Mouse (Mus musculus) forebrain, embryonic 13.5 days (tissue): ENCODE results near the gene Prdx1. TPM values are rescaled to one million over a fixed set of nuclear protein-coding genes. Genes with fewer than 3 reads are reported as not detected.

Source experiments
- ATAC-seq: fragments of 200-750 bp; cut with Nextera tagmentation; 2 replicates; pipeline ENCODE4 v1.8.0; 2017
- H3K27ac ChIP-seq: fragments of 300-500 bp; sonication (generic); 2 replicates; pipeline ENCODE4 v1.5.1; 2015; ENCODE audit warnings: inconsistent platforms, mild to moderate bottlenecking, moderate library complexity
- H3K27me3 ChIP-seq: fragments of 300-500 bp; sonication (generic); 2 replicates; pipeline ENCODE4 v1.6.1; 2015; ENCODE audit warnings: mild to moderate bottlenecking, inconsistent platforms
- H3K36me3 ChIP-seq: fragments of 300-500 bp; sonication (generic); 2 replicates; pipeline ENCODE4 v1.6.1; 2015; ENCODE audit warnings: mild to moderate bottlenecking, inconsistent platforms; ENCODE audit not compliant: poor library complexity, severe bottlenecking
- H3K4me1 ChIP-seq: fragments of 300-500 bp; sonication (generic); 2 replicates; pipeline ENCODE4 v1.6.1; 2015; ENCODE audit warnings: inconsistent platforms
- H3K4me2 ChIP-seq: fragments of 300-500 bp; sonication (generic); 2 replicates; pipeline ENCODE4 v1.6.1; 2015; ENCODE audit warnings: inconsistent platforms, mild to moderate bottlenecking, moderate library complexity
- H3K4me3 ChIP-seq: fragments of 300-500 bp; sonication (generic); 2 replicates; pipeline ENCODE4 v1.5.1; 2015; ENCODE audit warnings: mild to moderate bottlenecking, inconsistent platforms
- H3K9ac ChIP-seq: fragments of 300-500 bp; sonication (generic); 2 replicates; pipeline ENCODE4 v1.6.1; 2015; ENCODE audit warnings: mild to moderate bottlenecking, inconsistent platforms
- H3K9me3 ChIP-seq: fragments of 300-500 bp; sonication (generic); replicated peaks from 2 replicates; pipeline ENCODE4 v1.6.1; 2016; ENCODE audit warnings: inconsistent platforms
- WGBS: fragments of 180-500 bp; shearing (Covaris S2); methylation state at CpG from one replicate; pipeline ENCODE4 v1.1.7; 2015; 5-methylcytosine and 5-hydroxymethylcytosine counted together
- polyA plus RNA-seq: library from polyadenylated mRNA; unstranded; fragments of >200 nt; fragmentation: Nextera tagmentation; extraction: Ambion mirVana; gene quantifications from 2 replicates; pipeline ENCODE4 v1.2.1, GENCODE M21; 2015

Gene Prdx1
- polyA plus RNA-seq, 1 experiment from 2014 or later = 818 TPM

DNA sequence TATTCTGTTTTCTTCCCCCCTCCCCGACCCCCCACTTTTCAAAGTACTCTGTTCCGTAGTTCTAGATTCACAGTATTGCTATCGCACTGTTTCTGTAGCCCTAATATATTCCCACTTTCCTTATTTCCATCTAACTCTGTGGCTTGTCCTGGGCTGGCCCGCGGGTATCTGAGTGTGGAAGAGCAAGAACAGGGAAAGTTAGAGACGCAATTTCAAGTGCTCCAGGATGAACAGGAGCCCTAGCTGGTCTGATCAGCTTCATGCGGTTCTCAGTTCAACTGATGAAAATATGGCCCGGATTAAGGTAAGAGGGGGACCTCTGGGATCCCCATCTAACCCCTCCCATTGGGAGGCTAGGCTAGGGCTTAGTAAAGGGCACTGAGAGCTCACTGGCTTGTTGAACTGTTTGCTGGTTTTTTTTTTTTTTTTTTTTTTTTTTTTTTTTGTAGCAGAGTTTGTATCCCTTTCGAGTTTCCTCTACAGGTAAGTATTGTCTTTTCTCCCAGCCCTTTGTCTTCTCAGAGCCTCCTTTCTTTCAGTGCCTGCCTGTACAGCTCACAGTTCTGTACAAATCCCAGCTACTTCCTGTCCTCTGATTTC is 23.5 kb downstream of the Prdx1 start:
- peak overlapping the region; percentile 66 for H3K4me2 ChIP-seq
- H3K9ac ChIP-seq = peak overlapping the region; percentile 55
- H3K27me3 ChIP-seq = no peaks in the 10 kb centered on the region
- peak overlapping the region; percentile 61 for H3K4me3 ChIP-seq
- ATAC-seq = peak; percentile 34
- H3K4me1 ChIP-seq = peaks cover 19% of the 10 kb centered on the region
- peaks cover 11% of the 10 kb centered on the region for H3K36me3 ChIP-seq
- no peaks in the 10 kb centered on the region for H3K9me3 ChIP-seq
- WGBS = 4% methylated on average over 9 of the region's 9 CpGs
- no peak overlapping the region for H3K27ac ChIP-seq

DNA sequence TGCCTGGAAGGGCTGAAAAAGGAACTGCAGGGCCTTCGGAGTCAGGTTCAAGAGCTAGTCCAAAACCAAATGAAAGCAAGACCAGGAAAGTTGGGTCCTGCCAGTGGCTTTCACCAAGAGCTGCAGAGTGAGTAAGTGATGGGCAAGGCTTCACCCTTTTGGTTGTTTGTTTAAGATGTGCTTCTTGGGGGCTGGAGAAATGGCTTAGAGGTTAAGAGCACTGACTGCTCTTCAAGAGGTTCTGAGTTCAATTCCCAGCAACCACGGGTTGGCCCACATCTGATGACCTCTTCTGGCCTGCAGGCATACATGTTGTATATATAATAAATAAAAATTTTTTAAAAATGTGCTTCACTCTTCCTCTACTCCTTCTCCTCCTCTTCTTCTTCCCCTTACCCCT is 24.8 kb downstream of the Prdx1 start:
- Histone ChIP-seq H3K4me1 (peaks cover 19% of the 10 kb centered on the region), H3K9me3 (no peaks in the 10 kb centered on the region), H3K27ac (no peak overlapping the region), H3K4me2 (no peak overlapping the region), H3K9ac (no peak overlapping the region), H3K27me3 (no peaks in the 10 kb centered on the region), H3K36me3 (peaks cover 6% of the 10 kb centered on the region), H3K4me3 (no peak overlapping the region)
- whole genome bisulfite sequencing = 93% methylated on average over 2 of the region's 2 CpGs
- ATAC-seq = no peak

DNA sequence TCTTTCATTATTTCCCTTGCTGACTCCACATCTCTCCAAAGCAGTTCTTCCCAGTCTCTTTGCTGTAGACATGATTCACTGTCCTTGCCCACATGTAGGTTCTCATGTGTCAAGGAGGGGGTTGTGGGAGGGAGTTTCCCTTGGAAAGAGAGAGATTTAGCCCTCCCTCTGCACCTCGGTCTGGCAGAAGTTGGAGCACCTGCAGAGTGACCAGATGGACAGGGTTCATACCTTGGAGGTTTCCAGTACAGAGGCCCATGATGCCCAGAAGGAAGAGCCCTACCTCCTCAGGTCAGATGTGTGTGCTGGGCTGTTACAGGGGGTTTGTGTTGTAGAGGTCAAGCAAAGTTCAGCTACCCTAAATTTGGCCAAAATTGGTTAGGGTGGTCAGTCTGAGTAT is 27.2 kb downstream of the Prdx1 start:
- Histone ChIP-seq H3K36me3 (peaks cover 14% of the 10 kb centered on the region), H3K27ac (no peak overlapping the region), H3K4me1 (peaks cover 12% of the 10 kb centered on the region), H3K9ac (no peak overlapping the region), H3K4me3 (no peak overlapping the region), H3K27me3 (no peaks in the 10 kb centered on the region), H3K4me2 (no peak overlapping the region), H3K9me3 (no peaks in the 10 kb centered on the region)
- ATAC-seq = no peak
- WGBS = 78% methylated on average over 1 of the region's 1 CpGs

DNA sequence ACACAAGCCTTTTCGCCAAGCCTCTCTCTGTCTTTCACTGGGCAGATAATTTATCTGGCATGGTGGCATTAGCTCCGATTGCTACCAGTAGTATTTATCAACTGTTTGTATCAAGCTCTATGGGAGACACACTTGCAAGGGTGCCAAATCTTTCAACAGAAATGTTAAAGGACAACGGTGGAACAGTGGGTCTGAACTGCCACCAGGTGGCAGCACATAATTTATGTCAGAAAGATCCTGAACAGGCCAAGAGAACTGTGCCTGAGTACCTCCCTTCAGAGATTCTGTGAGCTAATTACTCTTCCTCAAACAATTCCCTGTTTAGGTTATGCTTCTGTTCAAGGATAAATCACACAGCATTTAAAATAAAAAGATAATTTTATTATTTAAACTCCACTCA is 34.1 kb downstream of the Prdx1 start:
- peak; percentile 44; the same call in 1 of the 2 replicates for ATAC-seq
- H3K27me3 ChIP-seq = 0 out of 2 replicates have a peak, but pooled peaks cover 3% of the 10 kb centered on the region

DNA sequence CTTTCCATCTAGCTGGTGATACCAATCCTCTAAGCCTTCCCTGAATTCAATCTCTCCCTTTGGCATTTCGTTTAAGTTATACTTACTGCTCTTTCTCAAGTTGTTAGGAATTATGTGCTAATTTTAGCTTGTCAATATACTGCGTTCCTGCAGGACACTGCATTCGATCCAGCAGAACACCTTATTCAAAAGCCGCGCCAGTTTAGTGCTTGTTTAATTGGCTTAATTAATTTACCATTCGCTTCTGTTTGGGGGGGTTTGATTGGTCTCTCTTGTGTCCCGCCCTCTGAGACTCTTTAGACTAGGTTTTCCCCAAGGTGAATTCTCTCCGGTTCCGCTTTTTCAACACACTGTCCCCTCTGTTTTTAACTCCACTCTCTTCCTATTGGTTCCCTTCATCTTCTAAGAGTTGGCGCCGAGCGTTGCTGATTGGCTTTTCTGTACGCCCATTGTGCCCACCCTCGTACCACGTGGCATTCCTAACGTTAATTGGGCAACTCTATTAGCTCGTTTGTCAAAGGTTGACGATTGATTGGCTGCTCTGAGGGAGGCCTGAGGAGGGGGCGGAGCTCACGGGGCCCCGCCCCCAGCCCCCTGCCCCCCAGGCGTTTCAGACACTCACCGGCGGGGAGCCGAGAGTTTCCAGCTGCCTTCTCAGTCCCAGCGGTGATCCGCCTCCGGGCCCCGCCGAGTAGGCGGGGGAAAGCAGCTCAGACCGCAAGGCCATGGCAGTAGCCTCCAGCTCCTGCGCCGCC is 35.2 kb downstream of the Prdx1 start, which contains the start of gene Tesk2:
TSS of gene Tesk2 (plus strand) at position 606 of the 755 bp plus-strand sequence.
- Histone ChIP-seq H3K9ac (peak within 1 kb of the TSS; percentile 87), H3K4me1 (peaks cover 18% of the 10 kb centered on the region), H3K4me3 (peak within 1 kb of the TSS; percentile 81), H3K4me2 (peak within 1 kb of the TSS; percentile 96), H3K36me3 (0 out of 2 replicates have a peak, but pooled peaks cover 5% of the 10 kb centered on the region), H3K27ac (peak within 1 kb of the TSS; percentile 68), H3K9me3 (no peaks in the 10 kb centered on the region), H3K27me3 (0 out of 2 replicates have a peak, but pooled peaks cover 3% of the 10 kb centered on the region)
- WGBS = 1% methylated on average over 34 of the region's 34 CpGs
- ATAC-seq = peak; percentile 99

More for the DNA sequence above, 34.1 kb downstream of the Prdx1 start:
- H3K36me3 ChIP-seq = peaks cover 14% of the 10 kb centered on the region; the same call in 1 of the 2 replicates
- H3K4me2 ChIP-seq = no peak overlapping the region
- no peaks in the 10 kb centered on the region for H3K9me3 ChIP-seq
- no peak overlapping the region for H3K27ac ChIP-seq
- H3K4me3 ChIP-seq = no peak overlapping the region
- 23% methylated on average over 3 of the region's 3 CpGs for WGBS
- no peak overlapping the region for H3K9ac ChIP-seq
- peaks cover 18% of the 10 kb centered on the region for H3K4me1 ChIP-seq

DNA sequence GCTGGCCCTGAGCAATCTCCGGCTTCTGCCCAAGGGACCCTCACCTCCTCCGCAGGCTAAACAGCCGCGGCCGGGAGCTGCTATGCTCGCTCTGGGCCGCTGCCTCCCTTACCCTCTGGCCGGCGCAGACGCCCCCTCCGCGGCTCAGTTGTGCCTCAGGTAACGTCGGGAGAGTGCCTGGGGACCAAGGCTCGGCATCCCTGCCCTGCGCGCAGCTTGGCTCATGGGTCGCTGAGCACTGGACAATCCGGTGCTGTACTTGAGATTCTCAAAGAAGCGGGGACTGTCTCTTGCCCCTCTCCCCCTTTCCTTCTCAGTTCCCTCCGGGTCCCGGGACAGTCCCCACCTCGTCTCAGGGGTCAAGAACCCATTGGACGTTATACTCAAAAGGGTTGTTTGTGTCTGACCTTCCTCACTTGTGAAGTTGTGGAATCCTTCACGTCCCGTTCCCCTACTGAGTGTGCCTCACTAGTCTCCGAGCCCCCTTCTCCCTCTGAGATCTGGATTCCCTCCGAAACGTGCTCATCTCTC is 35.8 kb downstream of the Prdx1 start:
- ATAC-seq = no peak
- under 1% methylated on average over 27 of the region's 29 CpGs for WGBS
- H3K9me3 ChIP-seq = no peaks in the 10 kb centered on the region

DNA sequence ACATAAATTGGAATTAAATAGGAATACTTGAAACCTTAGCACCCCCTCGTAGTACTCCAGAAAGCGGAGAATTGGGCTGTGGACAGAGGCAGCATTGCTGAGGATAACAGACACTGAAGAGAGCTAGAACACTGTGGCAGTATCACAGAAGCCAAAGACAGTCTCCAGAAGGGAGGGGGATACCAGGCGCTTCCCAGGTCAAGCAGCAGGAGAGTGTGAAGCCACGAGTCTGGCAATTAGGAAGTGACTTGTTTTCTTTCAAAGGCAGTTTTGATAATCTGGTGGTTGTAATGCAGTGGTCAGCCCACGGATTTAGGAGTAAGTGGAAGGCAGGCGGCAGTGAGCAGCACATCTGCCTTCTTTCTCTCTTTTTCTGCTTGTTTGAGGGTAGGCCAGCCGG is 36.9 kb downstream of the Prdx1 start:
- Histone ChIP-seq H3K27ac (no peak overlapping the region), H3K36me3 (no peaks in the 10 kb centered on the region), H3K4me2 (peak overlapping the region; percentile 96; the same call in 1 of the 2 replicates), H3K4me1 (peaks cover 18% of the 10 kb centered on the region), H3K27me3 (0 out of 2 replicates have a peak, but pooled peaks cover 3% of the 10 kb centered on the region), H3K9me3 (no peaks in the 10 kb centered on the region), H3K9ac (no peak overlapping the region), H3K4me3 (no peak overlapping the region)
- no peak for ATAC-seq
- 39% methylated on average over 7 of the region's 7 CpGs for WGBS

More for the DNA sequence above, 35.8 kb downstream of the Prdx1 start:
- Histone ChIP-seq H3K4me3 (peak overlapping the region; percentile 81), H3K4me2 (peak overlapping the region; percentile 96), H3K9ac (peak overlapping the region; percentile 87), H3K36me3 (0 out of 2 replicates have a peak, but pooled peaks cover 1% of the 10 kb centered on the region), H3K27ac (peak overlapping the region; percentile 68), H3K27me3 (0 out of 2 replicates have a peak, but pooled peaks cover 3% of the 10 kb centered on the region), H3K4me1 (peaks cover 18% of the 10 kb centered on the region)

DNA sequence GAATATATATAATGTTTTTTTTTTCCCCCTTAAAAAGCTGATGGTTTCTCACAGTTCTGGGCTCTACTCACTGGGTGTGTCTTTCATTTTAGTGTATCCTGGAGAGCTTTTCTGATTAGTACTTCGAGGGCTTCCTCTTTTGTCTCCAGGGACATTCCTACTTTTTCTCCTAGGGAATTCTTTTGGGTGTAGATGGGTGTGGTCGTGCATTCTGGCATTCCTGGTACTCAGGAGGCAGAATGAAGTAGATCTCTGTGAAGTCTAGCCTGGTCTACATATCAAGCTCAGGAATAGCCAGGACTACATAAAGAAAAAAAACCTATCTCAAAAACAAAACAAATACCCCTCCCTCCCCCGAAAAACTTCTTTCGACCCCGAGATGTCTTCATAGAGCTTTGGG is 40.1 kb downstream of the Prdx1 start:
- H3K9ac ChIP-seq = no peak overlapping the region
- no peak overlapping the region for H3K27ac ChIP-seq
- WGBS = 87% methylated on average over 5 of the region's 5 CpGs
- no peak overlapping the region for H3K4me3 ChIP-seq
- no peak overlapping the region for H3K4me2 ChIP-seq
- H3K36me3 ChIP-seq = no peaks in the 10 kb centered on the region
- 0 out of 2 replicates have a peak, but pooled peaks cover 3% of the 10 kb centered on the region for H3K27me3 ChIP-seq
- peaks cover 14% of the 10 kb centered on the region; the same call in 1 of the 2 replicates for H3K4me1 ChIP-seq
- H3K9me3 ChIP-seq = no peaks in the 10 kb centered on the region
- no peak for ATAC-seq

DNA sequence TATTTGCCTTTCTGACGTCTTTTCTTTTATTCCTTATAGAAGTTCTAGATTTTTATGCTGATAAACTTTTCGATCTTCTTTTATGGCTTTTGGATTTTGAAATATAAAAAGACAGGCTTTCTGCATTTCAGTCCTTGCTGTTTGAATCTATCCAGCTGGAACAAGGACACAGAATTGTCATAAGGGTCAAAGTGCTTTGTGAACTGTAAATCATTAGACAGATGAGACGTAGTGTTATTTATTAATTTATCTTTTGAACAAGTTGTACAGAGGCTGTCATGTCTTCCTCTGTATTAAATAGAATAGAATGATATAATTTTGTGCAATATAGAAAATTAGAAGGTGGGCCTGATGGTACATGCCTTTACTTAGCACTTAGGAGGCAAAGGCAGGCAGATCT is 42.1 kb downstream of the Prdx1 start:
- Histone ChIP-seq H3K36me3 (no peaks in the 10 kb centered on the region), H3K27me3 (0 out of 2 replicates have a peak, but pooled peaks cover under 1% of the 10 kb centered on the region), H3K4me2 (no peak overlapping the region), H3K27ac (no peak overlapping the region), H3K4me3 (no peak overlapping the region), H3K4me1 (peaks cover under 1% of the 10 kb centered on the region; the same call in 1 of the 2 replicates), H3K9me3 (no peaks in the 10 kb centered on the region), H3K9ac (no peak overlapping the region)
- 86% methylated on average over 3 of the region's 3 CpGs for WGBS
- ATAC-seq = no peak

DNA sequence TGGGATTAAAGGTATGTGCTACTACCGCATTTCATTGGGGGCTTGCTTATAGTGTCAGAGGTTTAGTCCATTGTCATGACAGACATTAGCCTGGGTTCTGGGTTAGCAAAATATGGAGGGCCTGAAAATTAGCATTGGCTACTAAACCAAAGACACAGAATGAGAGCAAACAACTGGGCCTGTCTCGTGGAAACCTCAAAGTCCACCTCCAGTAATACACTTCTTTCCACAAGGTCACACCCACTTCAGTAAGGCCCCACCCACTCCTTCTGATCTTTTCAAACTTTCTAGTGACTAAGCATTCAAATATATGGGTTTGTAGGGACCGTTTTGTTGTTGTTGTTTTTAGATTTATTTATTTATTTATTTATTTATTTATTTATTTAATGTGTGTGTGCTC is 44.2 kb downstream of the Prdx1 start:
- H3K4me2 ChIP-seq = no peak overlapping the region
- 89% methylated on average over 3 of the region's 3 CpGs for WGBS
- H3K4me3 ChIP-seq = no peak overlapping the region

DNA sequence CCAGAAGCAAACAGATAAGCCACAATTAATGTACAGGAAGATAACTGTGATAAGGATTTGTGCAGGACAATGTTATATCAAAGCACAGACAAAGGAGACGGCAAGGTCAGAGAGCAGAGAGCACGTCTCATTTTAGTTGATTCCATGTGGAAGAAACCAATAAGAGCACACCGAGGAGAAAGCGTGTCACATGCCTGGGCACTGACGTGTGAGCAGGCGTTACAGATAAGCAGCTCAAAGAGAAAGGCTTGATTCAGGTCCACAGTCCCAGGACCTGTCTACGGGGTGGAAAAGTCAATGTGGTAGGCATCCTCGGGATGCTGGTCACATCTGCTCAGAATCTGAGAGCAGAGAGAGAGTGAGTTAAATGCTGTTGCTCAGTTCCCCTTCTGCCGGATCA is 45.7 kb downstream of the Prdx1 start:
- Histone ChIP-seq H3K4me1 (no peaks in the 10 kb centered on the region), H3K9ac (no peak overlapping the region), H3K9me3 (no peaks in the 10 kb centered on the region), H3K4me3 (no peak overlapping the region), H3K4me2 (no peak overlapping the region), H3K27ac (no peak overlapping the region), H3K36me3 (no peaks in the 10 kb centered on the region), H3K27me3 (no peaks in the 10 kb centered on the region)
- 90% methylated on average over 9 of the region's 9 CpGs for WGBS
- ATAC-seq = no peak

More for the DNA sequence above, 44.2 kb downstream of the Prdx1 start:
- no peak for ATAC-seq
- Histone ChIP-seq H3K27ac (no peak overlapping the region), H3K27me3 (no peaks in the 10 kb centered on the region), H3K9me3 (no peaks in the 10 kb centered on the region), H3K4me1 (no peaks in the 10 kb centered on the region), H3K9ac (no peak overlapping the region), H3K36me3 (no peaks in the 10 kb centered on the region)

DNA sequence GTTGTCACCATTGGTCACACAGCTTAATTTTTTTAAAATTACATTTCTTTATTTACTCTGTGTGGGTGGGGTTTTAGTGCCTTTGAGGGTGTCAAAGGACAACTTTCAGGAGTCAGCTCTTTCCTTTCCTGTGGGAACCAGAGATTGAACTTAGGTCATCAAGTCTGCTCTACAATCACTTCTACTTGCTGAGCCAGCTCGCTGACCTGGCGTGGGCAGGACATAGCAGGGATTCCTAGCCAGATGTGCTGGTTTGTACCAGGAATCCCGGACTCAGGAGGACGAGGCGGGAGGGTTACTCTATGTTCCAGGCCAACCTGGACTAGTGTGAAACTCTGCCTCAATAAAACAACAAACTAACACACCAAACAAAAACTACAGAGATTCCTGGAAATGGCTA is 47.0 kb downstream of the Prdx1 start:
- no peak overlapping the region for H3K27ac ChIP-seq
- 86% methylated on average over 5 of the region's 5 CpGs for WGBS
- no peaks in the 10 kb centered on the region for H3K9me3 ChIP-seq
- H3K4me1 ChIP-seq = no peaks in the 10 kb centered on the region
- no peak for ATAC-seq
- H3K4me2 ChIP-seq = no peak overlapping the region
- no peak overlapping the region for H3K9ac ChIP-seq
- no peaks in the 10 kb centered on the region for H3K36me3 ChIP-seq
- H3K4me3 ChIP-seq = no peak overlapping the region
- no peaks in the 10 kb centered on the region for H3K27me3 ChIP-seq
